Mouse (Mus musculus): ENCODE data around the gene Rad9a. TPM values are rescaled to one million over a fixed set of nuclear protein-coding genes. Genes with fewer than 3 reads are reported as not detected.

Rad9a gene
- total and polyA plus RNA-seq, 3 experiments, result 4.1 to 13.5 (median 4.4) TPM

- Histone ChIP-seq H3K4me1 (ENCODE audit: control insufficient read depth, insufficient read depth, low read length) (peaks cover 10% of the 10 kb centered on the region), H3K27ac (no peak overlapping the region), H3K36me3 (ENCODE audit: control insufficient read depth, insufficient read depth, low read length) (no peaks in the 10 kb centered on the region), H3K27me3 (ENCODE audit: control insufficient read depth, insufficient read depth, low read length) (no peaks in the 10 kb centered on the region), H3K9ac (ENCODE audit: low read depth, low read length) (no peak overlapping the region), H3K4me3 (no peak overlapping the region), H3K79me2 (replicated peaks; ENCODE audit: control insufficient read depth, insufficient read depth, low read length) (no peaks in the 10 kb centered on the region)
- 67% methylated on average over 5 of the region's 5 CpGs for WGBS
- intact Hi-C loops (cut with DNase I), result no loop called here
- DNase-seq, result no peak
- TF ChIP-seq POLR2A (IDR thresholded peaks at IDR 0.05; ENCODE audit: insufficient read depth, low read depth, low read length) (no peak), EP300 (IDR thresholded peaks at IDR 0.05; ENCODE audit: insufficient read depth, low read depth, low read length) (no peak)
Observed at GRCm38 (mm10) chr19:4151488-4151860, 50.0 kb downstream of the Rad9a start.

DNA sequence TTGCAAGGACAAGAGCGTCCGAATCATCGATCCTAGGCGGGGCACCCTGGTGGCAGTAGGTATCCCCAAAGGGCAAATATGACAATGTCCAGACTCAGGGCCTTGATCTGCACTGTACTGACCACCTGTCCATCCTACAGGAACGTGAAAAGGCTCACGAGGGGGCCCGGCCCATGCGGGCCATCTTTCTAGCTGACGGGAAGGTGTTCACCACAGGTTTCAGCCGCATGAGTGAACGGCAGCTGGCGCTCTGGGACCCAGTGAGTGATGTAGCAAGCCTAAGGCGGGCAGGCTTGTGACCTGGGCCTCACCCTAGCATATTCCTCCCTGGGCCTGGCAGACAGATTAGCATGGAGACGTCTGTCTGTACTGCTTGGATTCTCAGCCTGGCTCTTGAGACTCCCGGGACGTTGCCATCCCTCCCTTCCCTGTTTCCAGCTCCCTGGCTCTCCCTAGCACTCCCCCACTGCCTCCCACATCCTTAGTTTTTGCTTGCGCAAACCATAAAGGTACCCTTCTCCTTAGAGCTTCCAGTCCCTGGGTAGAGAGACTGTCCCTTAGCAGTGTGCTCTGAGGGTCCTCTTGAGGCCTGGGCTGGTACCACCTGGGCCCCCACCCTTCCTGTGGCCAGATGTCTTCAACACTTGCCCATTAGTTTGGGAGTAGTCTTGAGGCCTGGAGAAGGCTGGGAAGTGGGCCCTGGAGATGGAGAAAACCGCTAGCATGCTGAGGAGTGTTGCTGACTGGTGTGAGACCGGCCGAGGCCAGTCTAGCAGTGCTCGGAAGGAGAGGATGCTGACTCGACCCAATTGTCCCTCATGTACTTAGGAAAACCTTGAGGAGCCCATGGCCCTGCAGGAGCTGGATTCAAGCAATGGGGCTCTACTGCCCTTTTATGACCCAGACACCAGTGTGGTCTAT is 50.6 kb downstream of the Rad9a start:
- WGBS, result 82% methylated on average over 22 of the region's 22 CpGs
- no peak overlapping the region for H3K27ac ChIP-seq
- no peak for TF ChIP-seq POLR2A (IDR thresholded peaks at IDR 0.05; ENCODE audit: insufficient read depth, low read depth, low read length)
- TF ChIP-seq EP300 (IDR thresholded peaks at IDR 0.05; ENCODE audit: insufficient read depth, low read depth, low read length), result no peak
- TF ChIP-seq CTCF (IDR thresholded peaks at IDR 0.05), result no peak
- H3K4me3 ChIP-seq, result no peak overlapping the region
- DNase-seq, result no peak
- intact Hi-C loops (cut with DNase I), result no loop called here
- H3K36me3 ChIP-seq (ENCODE audit: control insufficient read depth, insufficient read depth, low read length), result no peaks in the 10 kb centered on the region
- no peaks in the 10 kb centered on the region for H3K79me2 ChIP-seq (replicated peaks; ENCODE audit: control insufficient read depth, insufficient read depth, low read length)
- H3K27me3 ChIP-seq (ENCODE audit: control insufficient read depth, insufficient read depth, low read length), result no peaks in the 10 kb centered on the region
- H3K4me1 ChIP-seq (ENCODE audit: control insufficient read depth, insufficient read depth, low read length), result peaks cover 10% of the 10 kb centered on the region
- no peak overlapping the region for H3K9ac ChIP-seq (ENCODE audit: low read depth, low read length)

GRCm38 (mm10) chr19:4149764-4150461 is 51.5 kb downstream of the Rad9a start:
- TF ChIP-seq CTCF (IDR thresholded peaks at IDR 0.05), result no peak
- TF ChIP-seq EP300 (IDR thresholded peaks at IDR 0.05; ENCODE audit: insufficient read depth, low read depth, low read length), result no peak
- TF ChIP-seq POLR2A (IDR thresholded peaks at IDR 0.05; ENCODE audit: insufficient read depth, low read depth, low read length), result no peak
- Histone ChIP-seq H3K27ac (peak overlapping the region; percentile 97), H3K79me2 (replicated peaks; ENCODE audit: control insufficient read depth, insufficient read depth, low read length) (no peaks in the 10 kb centered on the region), H3K27me3 (ENCODE audit: control insufficient read depth, insufficient read depth, low read length) (no peaks in the 10 kb centered on the region), H3K36me3 (ENCODE audit: control insufficient read depth, insufficient read depth, low read length) (no peaks in the 10 kb centered on the region), H3K9ac (ENCODE audit: low read depth, low read length) (0 out of 2 replicates have a peak overlapping the region, but pooled peaks have one; percentile 3), H3K4me1 (ENCODE audit: control insufficient read depth, insufficient read depth, low read length) (peaks cover 10% of the 10 kb centered on the region), H3K4me3 (no peak overlapping the region; the same call in 1 of the 2 replicates)
- WGBS, result 89% methylated on average over 17 of the region's 17 CpGs
- DNase-seq, result no peak
- intact Hi-C loops (cut with DNase I), result loop anchor here (2.0 kb wide), 1 partner anchor 13 kb away; the partner anchor contains the start of gene Rps6kb2

- Histone ChIP-seq H3K27me3 (ENCODE audit: control insufficient read depth, insufficient read depth, low read length) (no peaks in the 10 kb centered on the region), H3K9ac (ENCODE audit: low read depth, low read length) (peak overlapping the region; percentile 91), H3K36me3 (ENCODE audit: control insufficient read depth, insufficient read depth, low read length) (no peaks in the 10 kb centered on the region), H3K27ac (peak overlapping the region; percentile 97), H3K4me3 (peak overlapping the region; percentile 75), H3K4me1 (ENCODE audit: control insufficient read depth, insufficient read depth, low read length) (peaks cover 10% of the 10 kb centered on the region), H3K79me2 (replicated peaks; ENCODE audit: control insufficient read depth, insufficient read depth, low read length) (no peaks in the 10 kb centered on the region)
- DNase-seq, result no peak
- WGBS, result 60% methylated on average over 11 of the region's 11 CpGs
- TF ChIP-seq EP300 (IDR thresholded peaks at IDR 0.05; ENCODE audit: insufficient read depth, low read depth, low read length) (no peak), POLR2A (IDR thresholded peaks at IDR 0.05; ENCODE audit: insufficient read depth, low read depth, low read length) (no peak), CTCF (IDR thresholded peaks at IDR 0.05) (no peak)
- intact Hi-C loops (cut with DNase I), result loop anchor here (2.0 kb wide), 1 partner anchor 14 kb away; the partner anchor contains the start of gene Rps6kb2
Observed at GRCm38 (mm10) chr19:4149283-4149682, 52.2 kb downstream of the Rad9a start.

GRCm38 (mm10) chr19:4148819-4149218 is 52.6 kb downstream of the Rad9a start:
- 1% methylated on average over 8 of the region's 8 CpGs for WGBS
- intact Hi-C loops (cut with DNase I), result loop anchor here (2.0 kb wide), 1 partner anchor 14 kb away; the partner anchor contains the start of gene Rps6kb2
- peaks cover 10% of the 10 kb centered on the region for H3K4me1 ChIP-seq (ENCODE audit: control insufficient read depth, insufficient read depth, low read length)
- no peak for DNase-seq
- TF ChIP-seq CTCF (IDR thresholded peaks at IDR 0.05) (no peak), POLR2A (IDR thresholded peaks at IDR 0.05; ENCODE audit: insufficient read depth, low read depth, low read length) (no peak), EP300 (IDR thresholded peaks at IDR 0.05; ENCODE audit: insufficient read depth, low read depth, low read length) (no peak)
- H3K4me3 ChIP-seq, result peak overlapping the region; percentile 75
- no peaks in the 10 kb centered on the region for H3K36me3 ChIP-seq (ENCODE audit: control insufficient read depth, insufficient read depth, low read length)
- H3K79me2 ChIP-seq (replicated peaks; ENCODE audit: control insufficient read depth, insufficient read depth, low read length), result no peaks in the 10 kb centered on the region
- peak overlapping the region; percentile 91 for H3K9ac ChIP-seq (ENCODE audit: low read depth, low read length)
- H3K27ac ChIP-seq, result peak overlapping the region; percentile 97
- no peaks in the 10 kb centered on the region for H3K27me3 ChIP-seq (ENCODE audit: control insufficient read depth, insufficient read depth, low read length)

Data from heart, adult 2 months (tissue).